Mouse (Mus musculus): ENCODE measurements around the gene Hk3.

The Hk3 gene

DNA sequence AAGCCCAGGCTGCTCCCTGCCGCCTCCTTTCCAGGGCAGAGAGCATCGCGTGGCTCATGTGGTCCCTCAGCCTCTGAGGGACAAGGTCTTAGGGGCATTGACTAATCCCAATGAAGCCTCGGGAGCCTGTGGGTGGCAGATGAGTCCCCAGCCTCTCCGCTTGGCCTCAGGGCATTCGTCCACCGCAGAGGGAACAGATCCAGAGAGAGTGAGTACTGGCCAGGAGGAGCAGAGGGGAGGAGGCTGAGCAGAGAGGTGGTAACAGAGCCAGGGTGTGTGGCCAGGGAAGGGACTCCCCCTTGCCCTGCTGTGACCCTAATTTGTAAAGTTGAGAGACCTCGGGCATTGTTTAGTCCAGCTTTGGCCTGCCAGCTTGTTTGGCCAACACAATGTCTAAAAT, 42.4 kb downstream of the Hk3 start:
- no peak for TF ChIP-seq GATA4 (IDR thresholded peaks at IDR 0.05; ENCODE audit: insufficient replicate concordance, low read length)

DNA sequence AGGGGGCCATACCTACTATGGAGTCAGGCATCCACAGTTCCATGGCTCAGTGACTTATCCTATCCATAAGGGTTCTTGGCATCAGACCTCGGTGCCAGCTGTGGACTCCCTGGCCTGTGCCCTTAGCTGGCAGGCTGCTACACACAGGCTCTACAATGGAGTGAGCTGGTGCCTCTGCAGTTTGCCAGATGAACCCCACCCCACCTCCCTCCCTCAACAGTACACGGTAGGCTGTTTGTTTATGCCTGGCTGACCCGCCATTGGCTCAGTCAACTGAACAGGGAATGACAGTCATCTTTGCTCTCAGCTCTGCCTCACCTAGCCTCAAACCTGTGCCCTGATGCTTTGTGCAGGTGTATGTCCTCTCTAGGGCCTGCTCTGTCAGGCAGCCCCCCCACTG, 45.6 kb downstream of the Hk3 start:
- no peak for TF ChIP-seq GATA4 (IDR thresholded peaks at IDR 0.05; ENCODE audit: insufficient replicate concordance, low read length)

GRCm38 (mm10) chr13:54970521-54971247, 50.5 kb downstream of the Hk3 start:
- no peak for TF ChIP-seq GATA4 (IDR thresholded peaks at IDR 0.05; ENCODE audit: insufficient replicate concordance, low read length)

GRCm38 (mm10) chr13:54969513-54969912, 51.7 kb downstream of the Hk3 start:
- no peak for TF ChIP-seq GATA4 (IDR thresholded peaks at IDR 0.05; ENCODE audit: insufficient replicate concordance, low read length)

DNA sequence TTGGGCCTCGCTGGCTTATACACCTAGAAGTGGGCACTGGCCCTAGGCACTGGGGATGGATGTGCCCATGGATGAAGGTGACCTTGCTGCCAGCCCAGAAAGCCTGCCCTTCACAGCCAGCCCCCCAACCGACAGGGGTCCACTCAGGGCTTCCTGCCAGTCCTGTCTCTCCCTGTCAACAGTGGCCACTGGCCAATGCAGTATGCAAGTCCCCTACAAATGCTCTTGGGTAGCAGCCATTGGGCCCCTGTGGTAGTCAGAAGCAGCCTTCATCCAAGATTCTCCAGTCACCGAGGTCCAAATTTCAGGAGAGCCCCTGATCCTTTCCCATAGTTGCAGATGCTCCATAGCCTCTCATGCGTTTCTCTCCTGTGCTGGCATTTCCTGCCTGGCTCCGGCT, 52.5 kb downstream of the Hk3 start:
- no peak for TF ChIP-seq GATA4 (IDR thresholded peaks at IDR 0.05; ENCODE audit: insufficient replicate concordance, low read length)

DNA sequence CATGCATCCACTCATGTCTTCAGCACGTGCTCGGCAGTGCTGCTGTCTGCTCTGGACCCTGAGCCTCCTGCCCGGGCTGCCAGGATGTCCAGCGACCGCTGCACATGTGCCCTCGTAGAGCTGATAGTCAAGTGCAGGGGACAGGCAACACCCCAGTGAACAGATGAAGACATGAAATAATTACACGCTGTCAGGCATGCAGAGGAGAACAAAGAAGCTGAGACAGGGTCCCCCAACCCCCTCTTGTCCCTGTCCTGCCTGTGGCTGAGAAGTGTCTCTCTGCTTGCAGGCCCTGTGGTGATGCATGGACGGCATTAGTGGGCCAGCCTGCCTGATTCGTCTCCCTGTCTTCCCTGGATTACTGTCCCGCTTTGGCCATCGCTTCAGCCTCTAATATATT, 53.7 kb downstream of the Hk3 start:
- no peak for TF ChIP-seq GATA4 (IDR thresholded peaks at IDR 0.05; ENCODE audit: insufficient replicate concordance, low read length)

- TF ChIP-seq GATA4 (IDR thresholded peaks at IDR 0.05; ENCODE audit: insufficient replicate concordance, low read length) = no peak
Measured at GRCm38 (mm10) chr13:54965256-54965655, 55.9 kb downstream of the Hk3 start.

DNA sequence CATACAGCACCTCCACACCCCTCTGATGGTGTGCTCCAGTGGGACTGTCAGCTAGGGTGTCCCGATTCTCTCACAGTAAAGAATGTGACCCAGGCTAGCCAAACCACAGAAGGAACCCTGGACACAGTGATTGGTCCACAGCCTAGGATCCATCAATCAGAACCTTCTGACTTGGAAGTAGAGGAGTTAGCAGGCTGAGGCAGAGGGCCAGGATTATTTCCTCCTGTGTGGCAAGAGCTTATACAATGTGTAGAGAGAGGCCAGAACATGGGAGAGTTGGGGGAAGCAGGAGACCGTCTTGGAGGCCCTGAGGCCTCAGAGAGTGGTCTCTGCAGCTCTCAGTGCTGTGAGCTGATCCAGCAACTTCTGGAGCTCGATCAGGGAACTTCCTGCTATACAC, 60.7 kb downstream of the Hk3 start:
- TF ChIP-seq GATA4 (IDR thresholded peaks at IDR 0.05; ENCODE audit: insufficient replicate concordance, low read length) = no peak

DNA sequence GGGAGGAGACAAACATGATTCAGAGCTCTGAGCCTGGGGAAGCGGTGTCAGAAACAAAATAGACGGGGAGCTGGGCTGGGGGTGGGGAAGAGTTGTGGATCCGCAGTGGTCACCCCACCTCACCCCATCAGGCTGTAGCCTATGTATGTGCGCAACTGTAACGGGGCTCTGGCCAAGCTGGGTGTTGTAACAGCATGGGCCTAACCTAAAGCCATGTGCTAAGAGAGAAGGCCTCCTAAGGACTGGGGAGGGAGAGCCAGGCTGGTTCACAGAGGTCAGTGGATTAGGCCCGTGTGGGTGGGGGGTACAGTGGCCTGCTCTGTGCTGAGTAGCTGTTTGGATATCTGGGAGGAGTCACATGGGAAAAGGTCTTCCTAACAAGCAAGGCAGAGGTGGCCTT, 61.3 kb downstream of the Hk3 start:
- no peak for TF ChIP-seq GATA4 (IDR thresholded peaks at IDR 0.05; ENCODE audit: insufficient replicate concordance, low read length)

GRCm38 (mm10) chr13:54959059-54959701, 62.0 kb downstream of the Hk3 start:
- TF ChIP-seq GATA4 (IDR thresholded peaks at IDR 0.05; ENCODE audit: insufficient replicate concordance, low read length) = no peak

DNA sequence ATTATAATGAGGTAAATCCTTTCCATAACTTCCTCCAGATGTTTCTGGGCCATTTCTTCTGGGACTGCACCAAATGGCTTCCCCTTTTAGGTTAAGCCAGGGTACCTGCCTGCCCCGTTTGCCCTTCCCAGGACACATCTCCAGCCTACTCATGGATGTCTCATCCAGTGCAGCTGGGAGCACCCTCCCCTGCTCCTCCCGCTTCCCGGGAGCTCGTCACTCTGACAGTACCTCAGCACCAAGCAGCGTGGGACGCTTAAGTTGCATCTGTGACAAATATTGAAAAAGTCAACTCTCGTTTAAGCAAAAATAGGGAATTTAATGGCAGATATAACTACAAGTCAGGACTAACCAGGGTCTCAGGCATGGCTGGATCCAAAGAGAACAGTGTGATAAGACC, 63.9 kb downstream of the Hk3 start:
- TF ChIP-seq GATA4 (IDR thresholded peaks at IDR 0.05; ENCODE audit: insufficient replicate concordance, low read length) = no peak

Measured in liver, adult (tissue).